Mouse (Mus musculus) CD4-positive, CD25-positive, alpha-beta regulatory T cell (primary cell): Measurements from ENCODE around the gene Havcr2. TPM values are rescaled to one million over a fixed set of nuclear protein-coding genes. Genes with fewer than 3 reads are reported as not detected.

ENCODE experiments used
- polyA plus RNA-seq: library from polyadenylated mRNA; unstranded; fragments of 100-300 nt; shearing (Covaris generic); gene quantifications from one replicate; pipeline ENCODE4 v1.2.1, GENCODE M21; 2017

Havcr2 gene
- 1.3 TPM for polyA plus RNA-seq

GRCm38 (mm10) chr11:46454453-46455045 is at the start of gene Havcr2:
Havcr2 (plus strand) TSS chr11:46454935.

GRCm38 (mm10) chr11:46436760-46437458 is 17.8 kb upstream of the Havcr2 start, which contains the start of gene Med7:
Med7 (plus strand) TSS chr11:46436925.

GRCm38 (mm10) chr11:46523912-46524311 is 69.2 kb downstream of the Havcr2 start, which contains the start of gene Gm12169:
Gm12169 (plus strand) TSS chr11:46524212.

Other genes with a start within 250 kb of the Havcr2 start
- 0.32 TPM for gene Fndc9, start 219.4 kb upstream of the Havcr2 start, polyA plus RNA-seq
- 133 TPM for gene Cyfip2, start 142.1 kb upstream of the Havcr2 start, polyA plus RNA-seq
- 272 TPM for gene Itk, start 65.4 kb upstream of the Havcr2 start, polyA plus RNA-seq
- gene Fam71b, start 58.4 kb upstream of the Havcr2 start, polyA plus RNA-seq: 0.51 TPM
- gene Med7, start 18.0 kb upstream of the Havcr2 start, polyA plus RNA-seq: 68.9 TPM
- 0.34 TPM for gene Gm12169, start 69.3 kb downstream of the Havcr2 start, polyA plus RNA-seq
- not detected for gene BC053393, start 116.6 kb downstream of the Havcr2 start, polyA plus RNA-seq
- gene Dppa1, start 174.3 kb downstream of the Havcr2 start, polyA plus RNA-seq: not detected